Mouse (Mus musculus) liver, embryonic 16.5 days (tissue): ENCODE results near the gene Cyp27b1. TPM values are rescaled to one million over a fixed set of nuclear protein-coding genes. Genes with fewer than 3 reads are reported as not detected.

Experiments
- ATAC-seq: fragments of 200-750 bp; cut with Nextera tagmentation; 2 replicates; pipeline ENCODE4 v1.8.0; 2017; ENCODE audit warnings: low read depth, mild to moderate bottlenecking, moderate number of reproducible peaks, moderate library complexity
- H3K27ac ChIP-seq: fragments of 300-500 bp; sonication (generic); 2 replicates; pipeline ENCODE4 v1.5.1; 2014; ENCODE audit warnings: mild to moderate bottlenecking, low read length
- H3K27me3 ChIP-seq: fragments of 300-500 bp; sonication (generic); 2 replicates; pipeline ENCODE4 v1.6.1; 2014; ENCODE audit warnings: low read depth, low read length, mixed read lengths; ENCODE audit not compliant: control insufficient read depth, insufficient read depth
- H3K36me3 ChIP-seq: fragments of 300-500 bp; sonication (generic); 2 replicates; pipeline ENCODE4 v1.6.1; 2014; ENCODE audit warnings: mild to moderate bottlenecking; ENCODE audit not compliant: control insufficient read depth, insufficient read depth
- H3K4me1 ChIP-seq: fragments of 300-500 bp; sonication (generic); 2 replicates; pipeline ENCODE4 v1.6.1; 2014; ENCODE audit warnings: low read depth, low read length, mixed read lengths; ENCODE audit not compliant: control insufficient read depth
- H3K4me2 ChIP-seq: fragments of 300-500 bp; sonication (generic); 2 replicates; pipeline ENCODE4 v1.6.1; 2014; ENCODE audit warnings: low read depth, low read length, mixed read lengths
- H3K4me3 ChIP-seq: fragments of 300-500 bp; sonication (generic); 2 replicates; pipeline ENCODE4 v1.5.1; 2014; ENCODE audit warnings: low read depth, mild to moderate bottlenecking, low read length
- H3K9ac ChIP-seq: fragments of 300-500 bp; sonication (generic); 2 replicates; pipeline ENCODE4 v1.6.1; 2014; ENCODE audit warnings: low read depth, low read length
- H3K9me3 ChIP-seq: fragments of 300-500 bp; sonication (generic); replicated peaks from 2 replicates; pipeline ENCODE4 v1.6.1; 2016; ENCODE audit warnings: low read length; ENCODE audit not compliant: control insufficient read depth
- WGBS: fragments of 180-500 bp; shearing (Covaris S2); extraction: QIAGEN DNeasy Blood & Tissue Kit; methylation state at CpG from one replicate; pipeline ENCODE4 v1.1.7; 2014; ENCODE audit not compliant: insufficient replicate concordance; 5-methylcytosine and 5-hydroxymethylcytosine counted together
- polyA plus RNA-seq: library from polyadenylated mRNA; unstranded; fragments of >200 nt; fragmentation: Nextera tagmentation; extraction: Ambion mirVana; gene quantifications from 2 replicates; pipeline ENCODE4 v1.2.1, GENCODE M21; 2015

Gene Cyp27b1
- polyA plus RNA-seq, 1 experiment from 2014 or later, result 0.04 TPM

GRCm38 (mm10) chr10:127090560-127091411 is 42.7 kb downstream of the Cyp27b1 start:
- 57% methylated on average over 57 of the region's 57 CpGs for WGBS
- Histone ChIP-seq H3K9ac (no peak overlapping the region), H3K4me2 (no peak overlapping the region; the same call in 1 of the 2 replicates), H3K27me3 (peaks cover 14% of the 10 kb centered on the region), H3K9me3 (no peaks in the 10 kb centered on the region), H3K4me3 (no peak overlapping the region), H3K36me3 (peaks cover 3% of the 10 kb centered on the region), H3K27ac (no peak overlapping the region), H3K4me1 (peaks cover 11% of the 10 kb centered on the region)
- ATAC-seq, result no peak

GRCm38 (mm10) chr10:127091507-127092396 is 43.7 kb downstream of the Cyp27b1 start:
- Histone ChIP-seq H3K27ac (no peak overlapping the region), H3K4me3 (no peak overlapping the region), H3K27me3 (peaks cover 14% of the 10 kb centered on the region), H3K9me3 (no peaks in the 10 kb centered on the region), H3K36me3 (peaks cover 7% of the 10 kb centered on the region), H3K4me1 (peaks cover 11% of the 10 kb centered on the region), H3K4me2 (no peak overlapping the region), H3K9ac (no peak overlapping the region)
- no peak for ATAC-seq
- 69% methylated on average over 51 of the region's 51 CpGs for WGBS

GRCm38 (mm10) chr10:127092742-127093141 is 44.7 kb downstream of the Cyp27b1 start:
- Histone ChIP-seq H3K27me3 (peaks cover 14% of the 10 kb centered on the region), H3K36me3 (peaks cover 7% of the 10 kb centered on the region), H3K4me3 (no peak overlapping the region), H3K4me2 (no peak overlapping the region), H3K4me1 (peaks cover 11% of the 10 kb centered on the region), H3K9me3 (no peaks in the 10 kb centered on the region), H3K9ac (no peak overlapping the region), H3K27ac (no peak overlapping the region)
- 26% methylated on average over 4 of the region's 4 CpGs for WGBS
- no peak for ATAC-seq

DNA sequence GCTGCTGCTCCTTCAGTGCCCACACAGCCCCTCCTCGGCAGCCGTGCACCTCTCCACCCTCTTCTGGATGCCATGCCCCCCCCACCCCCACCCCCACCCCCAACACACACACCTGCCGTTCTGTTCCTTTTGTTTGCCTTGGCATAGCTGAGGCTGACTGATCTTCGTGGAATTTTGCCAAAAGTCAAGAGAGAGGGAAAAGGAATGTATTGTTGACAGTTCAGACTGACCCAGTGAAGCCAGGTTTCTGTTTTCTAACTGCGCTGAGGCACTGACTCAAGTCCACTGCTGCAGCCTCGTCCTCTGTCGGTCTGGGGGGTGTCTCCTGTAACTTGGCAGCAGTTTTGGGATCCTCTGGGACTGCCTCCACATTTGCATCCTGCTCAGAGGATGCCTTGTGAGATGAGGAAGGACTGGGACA is 46.3 kb downstream of the Cyp27b1 start:
- no peak overlapping the region for H3K27ac ChIP-seq
- H3K9me3 ChIP-seq, result no peaks in the 10 kb centered on the region
- H3K4me3 ChIP-seq, result no peak overlapping the region
- no peak overlapping the region for H3K9ac ChIP-seq
- ATAC-seq, result no peak
- WGBS, result 58% methylated on average over 7 of the region's 7 CpGs
- H3K36me3 ChIP-seq, result peaks cover 17% of the 10 kb centered on the region
- H3K4me2 ChIP-seq, result no peak overlapping the region
- H3K4me1 ChIP-seq, result peaks cover 11% of the 10 kb centered on the region
- H3K27me3 ChIP-seq, result peaks cover 14% of the 10 kb centered on the region

DNA sequence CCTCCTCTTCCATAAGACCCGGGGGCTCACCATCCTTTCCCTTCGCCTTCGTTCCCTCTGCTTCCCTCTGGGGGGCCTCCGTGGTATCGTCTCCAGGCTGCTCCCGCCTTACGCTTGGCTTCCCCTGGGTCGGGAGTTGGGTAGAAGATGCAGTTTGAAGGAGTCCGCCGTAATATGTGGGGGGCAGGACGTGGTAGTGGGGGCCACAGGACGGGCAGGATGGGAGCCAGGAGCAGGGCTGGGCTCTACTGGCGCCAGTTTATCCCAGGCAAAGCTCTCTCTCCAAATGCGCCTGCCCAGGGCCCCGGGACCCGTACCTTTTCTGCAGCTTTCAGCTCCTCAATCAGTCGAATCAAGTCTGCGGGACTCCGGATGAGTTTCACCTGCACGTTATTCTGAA is 50.5 kb downstream of the Cyp27b1 start:
- no peak overlapping the region for H3K4me3 ChIP-seq
- no peaks in the 10 kb centered on the region for H3K27me3 ChIP-seq
- 77% methylated on average over 20 of the region's 20 CpGs for WGBS
- H3K27ac ChIP-seq, result no peak overlapping the region
- no peak overlapping the region for H3K4me2 ChIP-seq
- no peaks in the 10 kb centered on the region for H3K9me3 ChIP-seq
- H3K4me1 ChIP-seq, result peaks cover 17% of the 10 kb centered on the region
- no peak overlapping the region for H3K9ac ChIP-seq
- ATAC-seq, result no peak
- H3K36me3 ChIP-seq, result peaks cover 17% of the 10 kb centered on the region

DNA sequence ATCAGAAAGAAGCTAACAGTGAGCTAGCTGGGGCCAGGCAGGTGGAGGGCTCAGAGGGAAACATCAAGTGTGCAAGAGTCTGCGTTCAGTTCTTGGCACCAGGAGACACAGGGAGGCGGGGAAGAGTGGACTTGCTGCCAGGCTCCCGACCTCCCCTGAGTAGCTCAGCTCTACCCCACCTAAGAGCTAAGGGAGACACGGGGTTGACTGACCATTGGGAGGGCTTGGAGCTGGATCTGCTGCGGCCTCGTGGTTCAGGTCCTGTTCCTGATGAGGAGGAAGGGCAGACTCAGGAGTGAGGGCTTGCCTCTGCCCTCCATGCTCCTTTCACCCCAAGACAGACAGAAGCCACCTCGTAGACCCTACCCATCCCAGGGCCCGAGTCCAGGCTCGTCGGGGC is 51.1 kb downstream of the Cyp27b1 start:
- 75% methylated on average over 10 of the region's 10 CpGs for WGBS

GRCm38 (mm10) chr10:127099868-127100267 is 51.8 kb downstream of the Cyp27b1 start:
- Histone ChIP-seq H3K27me3 (no peaks in the 10 kb centered on the region), H3K4me2 (no peak overlapping the region), H3K27ac (no peak overlapping the region), H3K4me3 (no peak overlapping the region), H3K9me3 (no peaks in the 10 kb centered on the region), H3K36me3 (peaks cover 17% of the 10 kb centered on the region), H3K4me1 (peaks cover 20% of the 10 kb centered on the region), H3K9ac (no peak overlapping the region)
- ATAC-seq, result no peak
- 62% methylated on average over 15 of the region's 15 CpGs for WGBS

More for the DNA sequence above, 51.1 kb downstream of the Cyp27b1 start:
- Histone ChIP-seq H3K4me3 (no peak overlapping the region), H3K27ac (no peak overlapping the region), H3K4me2 (no peak overlapping the region), H3K4me1 (peaks cover 20% of the 10 kb centered on the region), H3K27me3 (no peaks in the 10 kb centered on the region), H3K36me3 (peaks cover 17% of the 10 kb centered on the region), H3K9ac (no peak overlapping the region), H3K9me3 (no peaks in the 10 kb centered on the region)
- no peak for ATAC-seq

DNA sequence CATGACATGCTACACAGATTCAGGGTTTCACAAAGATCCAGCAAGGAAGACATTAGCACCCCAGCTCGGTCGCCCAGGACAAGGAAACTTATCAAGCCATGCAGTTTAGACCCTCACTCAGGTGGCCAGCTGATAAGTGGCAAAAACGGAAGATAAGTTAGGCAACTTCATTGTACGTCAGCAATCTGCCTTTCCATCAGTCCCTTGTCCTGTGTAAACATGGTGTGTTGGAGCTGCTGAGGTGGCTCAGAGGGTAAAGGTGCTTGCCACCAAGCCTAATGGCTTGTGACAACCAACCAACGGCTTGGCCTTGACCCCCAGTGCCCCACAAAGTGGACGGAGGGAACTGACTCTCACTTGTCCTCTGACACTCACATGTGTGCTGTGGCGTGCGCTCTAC is 52.4 kb downstream of the Cyp27b1 start:
- H3K9ac ChIP-seq, result no peak overlapping the region
- peaks cover 20% of the 10 kb centered on the region for H3K4me1 ChIP-seq
- peaks cover 17% of the 10 kb centered on the region for H3K36me3 ChIP-seq
- H3K4me3 ChIP-seq, result no peak overlapping the region
- H3K27me3 ChIP-seq, result no peaks in the 10 kb centered on the region
- no peak overlapping the region for H3K4me2 ChIP-seq
- H3K27ac ChIP-seq, result 0 out of 2 replicates have a peak overlapping the region, but pooled peaks have one; percentile 8
- H3K9me3 ChIP-seq, result no peaks in the 10 kb centered on the region
- WGBS, result 21% methylated on average over 8 of the region's 8 CpGs
- peak; percentile 68 for ATAC-seq
